Mouse (Mus musculus): ENCODE results near the gene Faf1. TPM values are rescaled to one million over a fixed set of nuclear protein-coding genes. Genes with fewer than 3 reads are reported as not detected.

Faf1 gene
- polyA plus RNA-seq, 1 experiment from 2014 or later: 11.1 TPM

DNA sequence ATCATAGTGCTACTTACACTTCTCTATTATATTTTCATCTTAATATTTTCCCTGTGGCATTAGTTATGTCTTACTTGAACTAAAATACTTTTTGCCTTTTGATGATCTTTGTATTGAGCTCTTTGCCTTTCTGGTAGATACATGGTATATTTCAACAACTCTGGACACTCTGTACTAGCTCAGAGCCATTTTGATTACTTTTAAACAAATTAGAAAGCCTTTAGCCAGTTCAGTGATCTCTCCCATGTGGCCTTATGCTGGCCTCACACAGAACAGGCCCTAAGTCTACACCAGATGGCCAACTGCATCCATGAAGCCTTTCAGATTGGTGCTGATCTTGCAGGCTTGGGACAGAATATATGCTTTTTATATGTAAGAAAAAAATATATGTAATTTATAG lies 23.1 kb upstream of the Faf1 start:
- H3K4me2 ChIP-seq (ENCODE audit: low read depth, low read length): no peak overlapping the region
- H3K27me3 ChIP-seq (ENCODE audit: control insufficient read depth, insufficient read depth, low read depth, low read length): peaks cover 30% of the 10 kb centered on the region
- no peak overlapping the region for H3K27ac ChIP-seq (ENCODE audit: low read length)
- no peak for ATAC-seq (ENCODE audit: low read depth)
- H3K4me1 ChIP-seq (ENCODE audit: control insufficient read depth, low read depth, low read length): peaks cover 2% of the 10 kb centered on the region; the same call in 1 of the 2 replicates
- no peak overlapping the region for H3K4me3 ChIP-seq (ENCODE audit: low read depth, low read length)
- H3K9ac ChIP-seq (ENCODE audit: low read depth, low read length): no peak overlapping the region
- H3K36me3 ChIP-seq (ENCODE audit: control insufficient read depth, insufficient read depth): no peaks in the 10 kb centered on the region
- H3K9me3 ChIP-seq (replicated peaks; ENCODE audit: control insufficient read depth, low read length): no peaks in the 10 kb centered on the region

DNA sequence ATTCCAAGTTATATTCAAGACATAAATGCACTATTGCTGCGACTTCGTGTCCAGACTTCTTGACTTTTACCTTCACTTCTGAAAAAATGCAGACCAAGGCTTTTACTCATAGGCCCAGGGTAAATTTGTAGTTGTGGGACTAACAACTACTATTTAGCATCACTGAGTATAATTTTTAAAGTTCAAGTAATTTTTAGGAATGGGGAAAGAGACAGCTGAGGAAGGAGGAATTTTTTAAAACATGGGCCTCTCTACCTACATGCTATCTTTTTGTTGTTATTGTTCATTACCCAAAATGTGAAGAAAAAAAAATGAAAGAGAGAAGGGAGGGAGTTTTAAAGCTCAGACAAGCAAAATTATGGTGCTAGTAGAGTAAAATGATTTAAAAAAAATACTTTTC lies 21.7 kb upstream of the Faf1 start:
- Histone ChIP-seq H3K36me3 (ENCODE audit: control insufficient read depth, insufficient read depth) (no peaks in the 10 kb centered on the region), H3K4me2 (ENCODE audit: low read depth, low read length) (no peak overlapping the region), H3K27me3 (ENCODE audit: control insufficient read depth, insufficient read depth, low read depth, low read length) (peaks cover 43% of the 10 kb centered on the region), H3K4me3 (ENCODE audit: low read depth, low read length) (no peak overlapping the region), H3K4me1 (ENCODE audit: control insufficient read depth, low read depth, low read length) (peaks cover 2% of the 10 kb centered on the region; the same call in 1 of the 2 replicates), H3K9ac (ENCODE audit: low read depth, low read length) (no peak overlapping the region), H3K9me3 (replicated peaks; ENCODE audit: control insufficient read depth, low read length) (no peaks in the 10 kb centered on the region), H3K27ac (ENCODE audit: low read length) (no peak overlapping the region)
- ATAC-seq (ENCODE audit: low read depth): no peak
- 51% methylated on average over 2 of the region's 2 CpGs for WGBS (ENCODE audit: insufficient replicate concordance)

DNA sequence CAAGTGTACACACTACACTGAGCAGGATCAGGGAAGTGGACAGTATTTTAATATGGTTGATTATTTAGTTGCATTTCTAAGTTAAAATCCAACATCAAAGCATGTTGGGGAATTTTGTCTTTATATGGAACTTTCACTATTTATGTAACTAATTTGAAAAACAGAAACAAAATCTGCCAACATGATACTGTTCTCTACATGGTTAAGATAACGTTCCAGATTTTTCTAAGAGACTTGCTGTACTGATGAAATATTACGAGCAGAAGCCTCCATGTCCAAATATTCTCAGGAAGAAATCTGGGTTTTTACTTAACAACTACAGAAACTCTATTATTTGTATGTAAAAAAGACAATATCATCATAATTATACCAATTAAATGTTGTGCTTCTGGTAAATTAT lies 20.6 kb upstream of the Faf1 start:
- H3K4me2 ChIP-seq (ENCODE audit: low read depth, low read length): no peak overlapping the region
- peaks cover 50% of the 10 kb centered on the region for H3K27me3 ChIP-seq (ENCODE audit: control insufficient read depth, insufficient read depth, low read depth, low read length)
- no peak for ATAC-seq (ENCODE audit: low read depth)
- no peaks in the 10 kb centered on the region for H3K9me3 ChIP-seq (replicated peaks; ENCODE audit: control insufficient read depth, low read length)
- no peak overlapping the region for H3K4me3 ChIP-seq (ENCODE audit: low read depth, low read length)
- no peak overlapping the region for H3K9ac ChIP-seq (ENCODE audit: low read depth, low read length)
- WGBS (ENCODE audit: insufficient replicate concordance): 37% methylated on average over 2 of the region's 2 CpGs
- H3K4me1 ChIP-seq (ENCODE audit: control insufficient read depth, low read depth, low read length): peaks cover 2% of the 10 kb centered on the region; the same call in 1 of the 2 replicates
- no peak overlapping the region for H3K27ac ChIP-seq (ENCODE audit: low read length)
- no peaks in the 10 kb centered on the region for H3K36me3 ChIP-seq (ENCODE audit: control insufficient read depth, insufficient read depth)

DNA sequence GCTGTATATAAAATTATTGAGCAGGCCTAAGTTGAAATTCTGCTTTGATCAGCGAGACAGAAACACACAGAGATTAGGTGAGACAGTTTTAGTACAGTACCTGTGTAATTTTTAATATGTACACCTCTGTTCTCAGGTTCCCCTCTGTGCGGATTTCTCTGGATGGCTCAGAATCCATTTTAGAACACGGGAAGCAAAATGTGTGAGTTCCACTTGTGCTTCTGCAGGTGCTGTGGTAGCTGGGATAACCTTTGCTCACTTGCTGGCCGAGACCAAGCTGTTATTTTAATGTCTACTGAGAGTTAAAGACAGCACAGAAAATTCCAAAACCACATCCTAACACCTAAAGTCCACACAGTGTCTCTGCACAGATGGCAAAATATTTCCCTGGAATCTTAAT lies 20.1 kb upstream of the Faf1 start:
- no peaks in the 10 kb centered on the region for H3K9me3 ChIP-seq (replicated peaks; ENCODE audit: control insufficient read depth, low read length)
- H3K4me1 ChIP-seq (ENCODE audit: control insufficient read depth, low read depth, low read length): peaks cover 2% of the 10 kb centered on the region; the same call in 1 of the 2 replicates
- no peak overlapping the region for H3K4me3 ChIP-seq (ENCODE audit: low read depth, low read length)
- no peak for ATAC-seq (ENCODE audit: low read depth)
- no peak overlapping the region for H3K9ac ChIP-seq (ENCODE audit: low read depth, low read length)
- H3K4me2 ChIP-seq (ENCODE audit: low read depth, low read length): no peak overlapping the region
- 15% methylated on average over 4 of the region's 4 CpGs for WGBS (ENCODE audit: insufficient replicate concordance)
- peaks cover 54% of the 10 kb centered on the region for H3K27me3 ChIP-seq (ENCODE audit: control insufficient read depth, insufficient read depth, low read depth, low read length)
- no peak overlapping the region for H3K27ac ChIP-seq (ENCODE audit: low read length)
- peaks cover 3% of the 10 kb centered on the region for H3K36me3 ChIP-seq (ENCODE audit: control insufficient read depth, insufficient read depth)

DNA sequence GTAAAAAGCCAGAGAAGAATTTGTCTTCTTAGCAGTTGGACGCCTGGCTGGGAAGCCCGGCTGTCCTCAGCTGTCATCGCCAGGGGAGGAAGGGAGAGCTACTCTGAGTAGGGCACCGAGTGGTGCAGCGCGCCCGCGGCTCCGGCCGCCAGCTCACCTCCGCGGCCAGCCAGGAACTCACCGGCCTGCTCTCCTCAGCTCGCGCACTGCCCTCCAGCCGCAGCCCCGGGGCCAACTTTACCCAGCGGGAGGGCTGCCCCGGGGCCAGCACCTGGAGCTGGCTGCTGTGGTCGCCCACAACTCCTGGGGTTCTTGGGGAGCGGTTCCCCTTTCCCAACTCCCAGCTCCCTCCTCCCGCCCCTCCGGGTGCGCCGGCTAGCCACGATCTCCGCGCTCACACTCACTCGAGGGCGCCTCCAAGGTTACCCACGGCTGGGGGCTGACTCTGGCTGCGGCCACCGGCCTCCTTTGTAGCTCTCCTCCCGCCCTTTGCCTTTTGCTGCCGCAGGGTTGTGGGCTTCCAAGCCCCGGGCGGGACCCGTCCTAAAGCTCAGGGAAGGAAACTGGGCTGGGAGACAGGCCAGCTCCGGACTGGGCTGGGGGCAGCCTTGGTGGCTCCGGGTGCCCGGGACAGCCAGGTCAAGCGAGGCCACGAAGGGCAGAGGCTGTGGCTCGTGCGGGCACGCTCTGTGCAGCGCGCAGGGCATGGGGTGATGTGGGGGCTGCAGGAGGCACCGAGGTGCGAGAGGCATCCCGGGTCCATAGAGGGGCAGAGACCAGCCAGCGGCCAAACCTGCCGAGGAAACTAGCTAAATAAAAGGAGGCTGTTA lies 19.2 kb upstream of the Faf1 start:
- peaks cover 2% of the 10 kb centered on the region; the same call in 1 of the 2 replicates for H3K4me1 ChIP-seq (ENCODE audit: control insufficient read depth, low read depth, low read length)
- WGBS (ENCODE audit: insufficient replicate concordance): under 1% methylated on average over 53 of the region's 53 CpGs
- H3K27me3 ChIP-seq (ENCODE audit: control insufficient read depth, insufficient read depth, low read depth, low read length): peaks cover 57% of the 10 kb centered on the region
- H3K4me3 ChIP-seq (ENCODE audit: low read depth, low read length): peak overlapping the region; percentile 48
- H3K9ac ChIP-seq (ENCODE audit: low read depth, low read length): no peak overlapping the region; the same call in 1 of the 2 replicates
- H3K27ac ChIP-seq (ENCODE audit: low read length): no peak overlapping the region
- H3K36me3 ChIP-seq (ENCODE audit: control insufficient read depth, insufficient read depth): peaks cover 5% of the 10 kb centered on the region
- H3K4me2 ChIP-seq (ENCODE audit: low read depth, low read length): peak overlapping the region; percentile 72
- ATAC-seq (ENCODE audit: low read depth): peak; percentile 39; the same call in 1 of the 2 replicates
- H3K9me3 ChIP-seq (replicated peaks; ENCODE audit: control insufficient read depth, low read length): no peaks in the 10 kb centered on the region

DNA sequence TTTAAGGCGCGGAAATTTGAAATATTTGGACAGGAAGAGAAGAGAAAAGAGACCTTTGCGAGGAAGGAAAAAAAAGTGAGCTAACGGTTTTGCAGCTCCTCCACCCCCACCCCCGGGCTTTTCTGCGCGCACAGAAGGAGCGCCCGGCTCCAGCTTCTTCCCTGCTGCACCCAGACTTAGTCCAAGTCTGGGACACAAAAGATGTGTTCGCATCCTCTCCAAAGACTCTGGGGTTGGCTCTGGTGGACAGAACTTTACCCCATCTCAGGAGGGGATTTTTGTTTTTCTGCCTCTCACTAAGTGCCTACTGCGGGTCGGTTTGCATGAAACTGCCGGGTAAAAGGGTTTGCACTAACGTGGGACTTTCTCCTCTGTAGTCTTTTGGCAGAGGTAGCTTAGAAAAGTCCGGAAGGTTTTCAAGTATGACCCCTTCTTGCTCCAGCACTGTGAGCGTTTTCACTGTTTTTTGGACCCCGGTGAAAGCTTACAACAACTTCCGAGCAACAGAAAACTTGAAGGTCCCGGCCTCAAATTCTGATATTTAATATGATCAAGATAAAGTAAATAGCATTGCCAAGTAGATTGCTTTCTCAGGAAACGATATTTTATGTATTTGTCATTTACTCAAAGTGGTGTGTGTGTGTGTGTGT lies 18.4 kb upstream of the Faf1 start:
- H3K4me3 ChIP-seq (ENCODE audit: low read depth, low read length): peak overlapping the region; percentile 48
- H3K27ac ChIP-seq (ENCODE audit: low read length): no peak overlapping the region
- H3K4me2 ChIP-seq (ENCODE audit: low read depth, low read length): peak overlapping the region; percentile 72
- H3K27me3 ChIP-seq (ENCODE audit: control insufficient read depth, insufficient read depth, low read depth, low read length): peaks cover 60% of the 10 kb centered on the region
- peaks cover 2% of the 10 kb centered on the region; the same call in 1 of the 2 replicates for H3K4me1 ChIP-seq (ENCODE audit: control insufficient read depth, low read depth, low read length)
- no peak overlapping the region for H3K9ac ChIP-seq (ENCODE audit: low read depth, low read length)
- no peak for ATAC-seq (ENCODE audit: low read depth)
- WGBS (ENCODE audit: insufficient replicate concordance): 3% methylated on average over 20 of the region's 20 CpGs
- H3K36me3 ChIP-seq (ENCODE audit: control insufficient read depth, insufficient read depth): peaks cover 5% of the 10 kb centered on the region
- no peaks in the 10 kb centered on the region for H3K9me3 ChIP-seq (replicated peaks; ENCODE audit: control insufficient read depth, low read length)

DNA sequence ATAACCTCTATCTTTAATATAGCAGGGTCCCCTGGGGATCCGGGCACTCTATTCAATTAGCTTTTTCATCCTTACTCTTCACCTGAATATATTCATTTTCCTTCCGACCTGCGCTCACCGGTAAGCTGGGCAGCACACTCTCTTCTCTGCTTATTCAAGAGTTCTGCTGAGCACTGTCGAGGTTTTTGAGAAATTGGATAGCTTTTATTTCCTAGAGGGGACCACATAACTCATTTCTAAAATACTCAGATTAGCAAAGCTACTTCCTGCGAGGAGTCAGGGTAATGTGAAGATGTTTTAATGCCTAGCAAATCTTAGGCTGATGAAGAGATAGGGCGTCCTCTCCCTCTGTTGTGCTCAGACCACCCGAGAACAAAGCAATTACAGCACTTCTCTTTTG lies 17.6 kb upstream of the Faf1 start:
- Histone ChIP-seq H3K4me1 (ENCODE audit: control insufficient read depth, low read depth, low read length) (peaks cover 2% of the 10 kb centered on the region; the same call in 1 of the 2 replicates), H3K4me3 (ENCODE audit: low read depth, low read length) (no peak overlapping the region), H3K27me3 (ENCODE audit: control insufficient read depth, insufficient read depth, low read depth, low read length) (peaks cover 60% of the 10 kb centered on the region), H3K36me3 (ENCODE audit: control insufficient read depth, insufficient read depth) (peaks cover 5% of the 10 kb centered on the region), H3K27ac (ENCODE audit: low read length) (no peak overlapping the region), H3K4me2 (ENCODE audit: low read depth, low read length) (no peak overlapping the region), H3K9ac (ENCODE audit: low read depth, low read length) (no peak overlapping the region), H3K9me3 (replicated peaks; ENCODE audit: control insufficient read depth, low read length) (no peaks in the 10 kb centered on the region)
- WGBS (ENCODE audit: insufficient replicate concordance): 10% methylated on average over 8 of the region's 8 CpGs
- no peak for ATAC-seq (ENCODE audit: low read depth)

DNA sequence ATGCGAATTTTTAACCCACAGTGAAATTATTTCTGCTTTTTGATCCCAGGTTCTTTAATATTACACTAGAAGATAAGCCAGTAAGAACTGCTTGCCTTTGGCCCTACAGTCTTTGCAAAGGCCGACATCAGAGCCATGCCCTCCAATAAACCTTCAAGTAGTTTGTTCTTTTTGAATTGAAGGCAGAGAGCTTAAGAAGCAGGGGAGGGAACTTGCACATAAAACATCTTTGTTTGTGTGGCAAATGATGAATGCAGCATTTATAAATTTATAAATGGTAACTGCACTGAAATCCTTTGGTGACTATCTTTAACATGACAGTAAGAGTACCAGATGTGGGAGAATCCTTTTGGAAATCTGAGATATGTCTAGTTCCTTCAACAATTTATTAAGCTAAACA lies 16.8 kb upstream of the Faf1 start:
- WGBS (ENCODE audit: insufficient replicate concordance): 16% methylated on average over 2 of the region's 2 CpGs
- no peak for ATAC-seq (ENCODE audit: low read depth)
- Histone ChIP-seq H3K9me3 (replicated peaks; ENCODE audit: control insufficient read depth, low read length) (no peaks in the 10 kb centered on the region), H3K4me3 (ENCODE audit: low read depth, low read length) (no peak overlapping the region), H3K36me3 (ENCODE audit: control insufficient read depth, insufficient read depth) (peaks cover 5% of the 10 kb centered on the region), H3K9ac (ENCODE audit: low read depth, low read length) (no peak overlapping the region), H3K27me3 (ENCODE audit: control insufficient read depth, insufficient read depth, low read depth, low read length) (peaks cover 63% of the 10 kb centered on the region), H3K4me2 (ENCODE audit: low read depth, low read length) (no peak overlapping the region), H3K27ac (ENCODE audit: low read length) (no peak overlapping the region), H3K4me1 (ENCODE audit: control insufficient read depth, low read depth, low read length) (peaks cover 7% of the 10 kb centered on the region)

DNA sequence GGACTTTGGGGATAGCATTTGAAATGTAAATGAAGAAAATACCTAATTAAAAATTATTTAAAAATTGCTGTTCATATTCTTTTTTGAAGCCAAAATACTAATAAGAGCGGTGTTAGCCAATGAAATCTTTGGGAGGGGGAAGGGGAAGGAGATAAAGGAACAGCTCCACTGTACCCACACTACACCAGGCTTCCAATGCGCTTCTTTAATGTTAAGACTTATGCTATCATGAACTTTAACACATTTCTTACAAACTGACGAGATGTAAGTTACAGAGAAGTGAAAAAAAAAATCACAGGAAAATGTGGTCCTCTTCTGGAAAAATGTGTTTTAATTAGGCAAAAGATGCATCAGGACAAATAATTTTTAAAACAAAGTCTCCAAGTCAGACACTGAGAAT lies 15.8 kb upstream of the Faf1 start:
- H3K4me1 ChIP-seq (ENCODE audit: control insufficient read depth, low read depth, low read length): peaks cover 7% of the 10 kb centered on the region
- H3K27ac ChIP-seq (ENCODE audit: low read length): no peak overlapping the region
- no peak for ATAC-seq (ENCODE audit: low read depth)
- WGBS (ENCODE audit: insufficient replicate concordance): 21% methylated on average over 3 of the region's 3 CpGs
- H3K9ac ChIP-seq (ENCODE audit: low read depth, low read length): no peak overlapping the region
- no peak overlapping the region for H3K4me3 ChIP-seq (ENCODE audit: low read depth, low read length)
- H3K4me2 ChIP-seq (ENCODE audit: low read depth, low read length): no peak overlapping the region
- peaks cover 60% of the 10 kb centered on the region for H3K27me3 ChIP-seq (ENCODE audit: control insufficient read depth, insufficient read depth, low read depth, low read length)
- no peaks in the 10 kb centered on the region for H3K9me3 ChIP-seq (replicated peaks; ENCODE audit: control insufficient read depth, low read length)
- H3K36me3 ChIP-seq (ENCODE audit: control insufficient read depth, insufficient read depth): peaks cover 5% of the 10 kb centered on the region
